8 mouse cellular contexts compared by ENCODE assay signal in the genomic region with DNA sequence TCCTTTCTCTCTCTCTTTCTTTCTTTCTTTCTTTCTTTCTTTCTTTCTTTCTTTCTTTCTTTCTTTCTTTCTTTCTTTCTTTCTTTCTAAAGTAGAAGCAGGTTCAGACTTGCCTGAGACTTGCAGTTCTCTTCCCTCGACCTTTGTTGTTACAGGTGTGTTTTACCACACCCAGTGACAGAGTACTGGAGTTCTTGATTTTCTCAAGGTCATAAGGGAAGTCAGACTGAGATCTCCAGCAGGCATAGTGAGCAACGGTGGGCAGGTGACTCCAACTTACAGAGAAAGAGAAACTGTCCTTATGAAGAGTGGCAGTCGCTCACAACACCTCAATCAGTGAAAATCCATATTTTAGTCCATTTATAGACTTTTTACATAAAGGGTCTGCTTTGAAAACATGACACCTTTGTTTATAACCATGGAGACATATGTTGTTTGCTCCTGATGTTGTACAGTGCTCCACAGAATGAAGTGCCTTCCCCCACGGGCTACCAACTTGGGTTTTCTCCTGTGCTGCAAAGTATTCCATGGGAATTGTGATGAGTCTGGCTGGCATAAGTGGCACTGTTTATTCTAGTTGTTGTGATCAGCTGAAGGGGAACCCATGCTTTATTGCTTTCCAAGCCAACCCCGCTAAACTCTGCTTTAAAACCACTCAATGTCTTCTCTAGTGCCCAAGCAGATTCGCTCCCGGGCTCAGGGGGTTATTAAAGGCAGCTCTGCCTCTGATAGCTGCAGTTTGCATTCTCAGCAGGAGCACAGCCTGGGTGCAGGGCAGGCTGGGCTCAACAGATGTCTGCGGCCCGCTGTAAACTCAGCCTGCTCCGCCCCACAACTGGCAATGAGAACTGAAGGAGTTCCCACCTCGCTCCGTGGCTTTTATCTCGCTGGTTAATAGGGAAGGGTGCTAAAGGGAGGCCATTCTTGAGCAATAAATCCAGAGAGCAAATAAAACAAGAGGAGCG.
DNase-seq lines count a peak whose midpoint lies in the region; ATAC-seq lines count a peak whose summit lies in the region.

No protein-coding gene starts in this region.

- no peak overlapping the region for H3K27ac ChIP-seq in embryonic facial prominence, embryonic 11.5 days (replicated peaks; ENCODE audit: low read depth, low read length)
- H3K27ac ChIP-seq in embryonic facial prominence, embryonic 10.5 days (replicated peaks), result no peak overlapping the region
- H3K27ac ChIP-seq in embryonic facial prominence, embryonic 15.5 days (replicated peaks), result no peak overlapping the region
- H3K27ac ChIP-seq in neural tube, embryonic 11.5 days (ENCODE audit: low read depth, low read length), result no peak overlapping the region

- DNase-seq in embryonic facial prominence, embryonic 11.5 days (ENCODE audit: low spot score), result peak; percentile 17
- DNase-seq in embryonic facial prominence, embryonic 10.5 days (ENCODE audit: low spot score), result no peak
- DNase-seq in kidney, postnatal 14 days, result peak; percentile 22
- no peak for DNase-seq in kidney, adult 8-10 months
- peak; percentile 19 for DNase-seq in neural tube, embryonic 11.5 days (ENCODE audit: low spot score)
- no peak for DNase-seq in left cerebral cortex, postnatal 25 days (ENCODE audit: low spot score in 2 of 2)
- no peak for DNase-seq in adrenal gland, adult (ENCODE audit: inconsistent age in 2 of 2, low spot score in 1 of 2)

- H3K4me1 ChIP-seq in embryonic facial prominence, embryonic 11.5 days (ENCODE audit: control insufficient read depth, insufficient read depth, low read length), result peaks cover 2% of the 10 kb centered on the region; the same call in 1 of the 2 replicates
- H3K4me1 ChIP-seq in embryonic facial prominence, embryonic 10.5 days, result peaks cover 16% of the 10 kb centered on the region
- H3K4me1 ChIP-seq in embryonic facial prominence, embryonic 15.5 days, result peaks cover 5% of the 10 kb centered on the region; the same call in 1 of the 2 replicates
- H3K4me1 ChIP-seq in neural tube, embryonic 11.5 days (ENCODE audit: control insufficient read depth, insufficient read depth, low read length), result peaks cover 6% of the 10 kb centered on the region; the same call in 1 of the 2 replicates

- no peak overlapping the region for H3K4me3 ChIP-seq in embryonic facial prominence, embryonic 11.5 days (ENCODE audit: low read depth, low read length)
- no peak overlapping the region for H3K4me3 ChIP-seq in embryonic facial prominence, embryonic 10.5 days
- H3K4me3 ChIP-seq in embryonic facial prominence, embryonic 15.5 days (replicated peaks), result no peak overlapping the region
- no peak overlapping the region for H3K4me3 ChIP-seq in neural tube, embryonic 11.5 days (ENCODE audit: low read depth, low read length)

- ATAC-seq in embryonic facial prominence, embryonic 11.5 days (replicated peaks; ENCODE audit: insufficient number of reproducible peaks, low FRiP score, low TSS enrichment, low read depth), result no peak
- ATAC-seq in embryonic facial prominence, embryonic 15.5 days (ENCODE audit: insufficient number of reproducible peaks, low FRiP score, low TSS enrichment, low read depth), result peak; percentile 43; the same call in 1 of the 2 replicates
- no peak for ATAC-seq in neural tube, embryonic 11.5 days (ENCODE audit: insufficient read depth, low FRiP score, low TSS enrichment)

- no peaks in the 10 kb centered on the region for H3K9me3 ChIP-seq in embryonic facial prominence, embryonic 11.5 days (replicated peaks; ENCODE audit: control insufficient read depth, low read length)
- no peaks in the 10 kb centered on the region for H3K9me3 ChIP-seq in embryonic facial prominence, embryonic 10.5 days
- no peaks in the 10 kb centered on the region for H3K9me3 ChIP-seq in embryonic facial prominence, embryonic 15.5 days (replicated peaks)
- no peaks in the 10 kb centered on the region for H3K9me3 ChIP-seq in neural tube, embryonic 11.5 days (ENCODE audit: control insufficient read depth, low read length)

- H3K27me3 ChIP-seq in embryonic facial prominence, embryonic 11.5 days (ENCODE audit: control insufficient read depth, insufficient read depth, low read length), result no peaks in the 10 kb centered on the region
- H3K27me3 ChIP-seq in embryonic facial prominence, embryonic 10.5 days (replicated peaks; ENCODE audit: low read depth, poor library complexity, severe bottlenecking), result 0 out of 2 replicates have a peak, but pooled peaks cover 5% of the 10 kb centered on the region
- no peaks in the 10 kb centered on the region for H3K27me3 ChIP-seq in embryonic facial prominence, embryonic 15.5 days
- no peaks in the 10 kb centered on the region for H3K27me3 ChIP-seq in neural tube, embryonic 11.5 days (ENCODE audit: control insufficient read depth, insufficient read depth, low read length)

- 24% methylated on average over 14 of the region's 14 CpGs for WGBS in embryonic facial prominence, embryonic 11.5 days
- 23% methylated on average over 14 of the region's 14 CpGs for WGBS in embryonic facial prominence, embryonic 10.5 days
- WGBS in embryonic facial prominence, embryonic 15.5 days, result 25% methylated on average over 14 of the region's 14 CpGs
- WGBS in neural tube, embryonic 11.5 days, result 13% methylated on average over 14 of the region's 14 CpGs

- H3K9ac ChIP-seq in embryonic facial prominence, embryonic 11.5 days (replicated peaks; ENCODE audit: low read length), result no peak overlapping the region
- H3K9ac ChIP-seq in embryonic facial prominence, embryonic 15.5 days, result no peak overlapping the region
- no peak overlapping the region for H3K9ac ChIP-seq in neural tube, embryonic 11.5 days (ENCODE audit: low read length)

- intact Hi-C loops in left cerebral cortex, postnatal 25 days (cut with DNase I), result no loop called here

- H3K4me2 ChIP-seq in embryonic facial prominence, embryonic 11.5 days (ENCODE audit: low read depth, low read length), result no peak overlapping the region
- H3K4me2 ChIP-seq in embryonic facial prominence, embryonic 15.5 days (replicated peaks), result no peak overlapping the region
- H3K4me2 ChIP-seq in neural tube, embryonic 11.5 days (ENCODE audit: low read depth), result peak overlapping the region; percentile 8; the same call in 1 of the 2 replicates

- no peaks in the 10 kb centered on the region for H3K36me3 ChIP-seq in embryonic facial prominence, embryonic 11.5 days (replicated peaks; ENCODE audit: control insufficient read depth, insufficient read depth, low read depth, low read length)
- no peaks in the 10 kb centered on the region for H3K36me3 ChIP-seq in embryonic facial prominence, embryonic 10.5 days (replicated peaks)
- no peaks in the 10 kb centered on the region for H3K36me3 ChIP-seq in embryonic facial prominence, embryonic 15.5 days
- no peaks in the 10 kb centered on the region for H3K36me3 ChIP-seq in neural tube, embryonic 11.5 days (ENCODE audit: control insufficient read depth, insufficient read depth, low read length)

Comparison
In these comparisons a context has a peak if more than half of its experiments do, and no peak if none do; other contexts are left out.
1. DNase-seq: peak in embryonic facial prominence, embryonic 11.5 days (single experiment), kidney, postnatal 14 days (single experiment) and neural tube, embryonic 11.5 days (single experiment); none in embryonic facial prominence, embryonic 10.5 days (single experiment), kidney, adult 8-10 months (0 of 2), left cerebral cortex, postnatal 25 days (0 of 2) and adrenal gland, adult (0 of 2).